Mouse (Mus musculus): ENCODE measurements around the gene Ssty1. TPM values are rescaled to one million over a fixed set of nuclear protein-coding genes. Genes with fewer than 3 reads are reported as not detected.
"Not testable (repeated sequence)": the region's sequence is repeated elsewhere in the genome, so short reads cannot be mapped to it uniquely, and the experiment has no call there.

Ssty1 gene
- not detected for total RNA-seq (2021)
- long read RNA-seq, experiment 1, result 0 reads
- long read RNA-seq, experiment 2, result 0 reads

DNA sequence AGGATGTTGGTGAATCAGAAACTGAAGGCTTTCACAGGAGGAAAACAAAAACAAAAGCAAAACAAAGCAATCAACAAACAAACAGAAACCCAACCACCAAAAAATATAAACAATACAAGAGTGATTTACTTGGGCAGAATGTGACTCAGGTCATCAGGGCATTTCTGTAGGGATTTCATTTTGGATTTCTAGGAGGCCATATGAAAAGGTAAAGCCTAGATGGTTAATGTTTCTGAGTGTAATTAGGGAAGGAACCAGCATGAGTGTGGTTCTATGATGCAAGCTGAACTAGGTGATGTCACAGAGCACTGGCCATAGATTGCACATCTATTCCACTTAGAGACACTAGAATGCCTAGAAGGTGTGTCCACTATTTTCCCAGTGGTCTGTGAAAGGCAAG lies at the start of gene Ssty1:
Ssty1 (plus strand) TSS at position 301 of the 400 bp plus-strand sequence.
- not testable (repeated sequence) for DNase-seq

DNA sequence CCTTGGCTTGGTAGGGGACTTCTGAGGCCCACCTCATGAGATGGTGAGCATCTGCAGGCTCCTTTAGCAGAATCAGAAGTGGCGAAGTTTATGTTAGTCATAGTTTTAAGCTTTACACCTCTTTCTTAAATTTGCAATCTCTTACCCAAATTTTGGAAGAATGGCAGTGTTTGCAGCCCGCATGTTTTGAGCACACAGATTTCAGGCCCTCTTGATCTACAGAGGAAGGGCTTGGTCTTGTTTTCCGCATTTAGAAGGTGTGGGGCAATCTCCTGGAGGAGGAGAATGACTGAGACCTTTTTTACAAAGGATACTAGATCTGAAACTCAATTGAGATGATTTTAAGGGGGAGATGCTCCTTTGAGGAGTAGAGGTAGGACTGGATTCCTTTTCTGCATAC lies 27.2 kb upstream of the Ssty1 start, which contains the start of gene Gm21764:
Gm21764 (minus strand) TSS at position 101 of the 400 bp plus-strand sequence.
- not testable (repeated sequence) for DNase-seq

Other genes starting within 250 kb of the Ssty1 start
- not detected for gene Gm21904, start 242.8 kb upstream of the Ssty1 start, total RNA-seq (2021)
- gene Gm20772, start 214.4 kb upstream of the Ssty1 start, total RNA-seq (2021), result not detected
- not detected for gene Gm20831, start 214.4 kb upstream of the Ssty1 start, total RNA-seq (2021)
- not detected for gene Srsy, start 151.8 kb upstream of the Ssty1 start, total RNA-seq (2021)
- gene Gm21764, start 27.3 kb upstream of the Ssty1 start, total RNA-seq (2021), result not detected

Measured in heart, adult 18-20 months (tissue).